Mouse (Mus musculus) forebrain, embryonic 10.5 days (tissue): ENCODE results near the gene Nckap5. TPM values are rescaled to one million over a fixed set of nuclear protein-coding genes. Genes with fewer than 3 reads are reported as not detected.

Experiments used
- DNase-seq: peaks from one replicate; pipeline ENCODE4 v3.0.0-alpha.2; 2017; ENCODE audit warnings: low spot score; ENCODE audit errors: extremely low spot score
- H3K27ac ChIP-seq: fragments of 300-500 bp; sonication (generic); 2 replicates; pipeline ENCODE4 v1.5.1; 2016; ENCODE audit warnings: mild to moderate bottlenecking
- H3K27me3 ChIP-seq: fragments of 300-500 bp; sonication (generic); 2 replicates; pipeline ENCODE4 v1.6.1; 2016; ENCODE audit warnings: mild to moderate bottlenecking; ENCODE audit not compliant: poor library complexity, severe bottlenecking
- H3K36me3 ChIP-seq: fragments of 300-500 bp; sonication (generic); replicated peaks from 2 replicates; pipeline ENCODE4 v1.6.1; 2016; ENCODE audit warnings: mild to moderate bottlenecking, moderate library complexity
- H3K4me1 ChIP-seq: fragments of 300-500 bp; sonication (generic); 2 replicates; pipeline ENCODE4 v1.6.1; 2016
- H3K4me3 ChIP-seq: fragments of 300-500 bp; sonication (generic); 2 replicates; pipeline ENCODE4 v1.5.1; 2016; ENCODE audit warnings: mild to moderate bottlenecking, moderate library complexity
- H3K9me3 ChIP-seq: fragments of 300-500 bp; sonication (generic); 2 replicates; pipeline ENCODE4 v1.6.1; 2016; ENCODE audit warnings: mild to moderate bottlenecking, moderate library complexity
- WGBS: fragments of 180-500 bp; shearing (Covaris S2); methylation state at CpG from one replicate; pipeline ENCODE4 v1.1.7; 2016; 5-methylcytosine and 5-hydroxymethylcytosine counted together
- polyA plus RNA-seq: library from polyadenylated mRNA; unstranded; fragments of >200 nt; fragmentation: Nextera tagmentation; extraction: Ambion mirVana; gene quantifications from 2 replicates; pipeline ENCODE4 v1.2.1, GENCODE M21; 2016

Gene Nckap5
- polyA plus RNA-seq, 1 experiment from 2014 or later, result 7.7 TPM

DNA sequence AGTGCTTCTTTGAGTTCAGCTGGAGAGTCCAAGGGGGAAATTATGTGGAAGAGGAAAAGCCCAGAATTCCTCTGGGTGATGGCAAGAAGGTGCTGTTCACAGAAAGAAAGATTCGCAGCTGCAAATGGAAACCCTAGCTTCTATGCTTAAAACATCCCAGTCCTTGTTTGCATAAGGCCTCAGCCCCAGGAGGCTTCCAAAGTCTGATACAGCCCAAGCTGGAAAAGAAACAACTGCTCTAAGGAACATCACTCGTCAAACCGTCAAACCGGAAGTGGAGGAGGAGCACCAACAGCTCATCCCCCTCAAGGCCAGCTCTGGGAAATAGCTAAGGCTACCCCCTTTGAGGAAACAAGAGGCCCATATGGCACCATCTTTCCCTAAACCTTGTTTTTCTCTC lies 286.1 kb downstream of the Nckap5 start:
- no peak overlapping the region for H3K27ac ChIP-seq
- WGBS, result 73% methylated on average over 4 of the region's 4 CpGs
- no peak for DNase-seq
- H3K4me3 ChIP-seq, result no peak overlapping the region
- no peaks in the 10 kb centered on the region for H3K27me3 ChIP-seq
- no peaks in the 10 kb centered on the region for H3K36me3 ChIP-seq
- no peaks in the 10 kb centered on the region for H3K4me1 ChIP-seq
- H3K9me3 ChIP-seq, result no peaks in the 10 kb centered on the region

- WGBS, result 93% methylated on average over 6 of the region's 6 CpGs
- no peak overlapping the region for H3K4me3 ChIP-seq
- H3K9me3 ChIP-seq, result no peaks in the 10 kb centered on the region
- no peaks in the 10 kb centered on the region for H3K4me1 ChIP-seq
- H3K27me3 ChIP-seq, result no peaks in the 10 kb centered on the region
- no peaks in the 10 kb centered on the region for H3K36me3 ChIP-seq
- DNase-seq, result no peak
- no peak overlapping the region for H3K27ac ChIP-seq
These were observed 293.3 kb downstream of the Nckap5 start for GRCm38 (mm10) chr1:126537223-126537757.

GRCm38 (mm10) chr1:126535527-126535926 lies 295.1 kb downstream of the Nckap5 start:
- H3K4me3 ChIP-seq, result no peak overlapping the region
- no peak for DNase-seq
- WGBS, result 81% methylated on average over 1 of the region's 1 CpGs
- no peaks in the 10 kb centered on the region for H3K27me3 ChIP-seq
- H3K36me3 ChIP-seq, result no peaks in the 10 kb centered on the region
- no peaks in the 10 kb centered on the region for H3K4me1 ChIP-seq
- H3K9me3 ChIP-seq, result no peaks in the 10 kb centered on the region
- H3K27ac ChIP-seq, result no peak overlapping the region

DNA sequence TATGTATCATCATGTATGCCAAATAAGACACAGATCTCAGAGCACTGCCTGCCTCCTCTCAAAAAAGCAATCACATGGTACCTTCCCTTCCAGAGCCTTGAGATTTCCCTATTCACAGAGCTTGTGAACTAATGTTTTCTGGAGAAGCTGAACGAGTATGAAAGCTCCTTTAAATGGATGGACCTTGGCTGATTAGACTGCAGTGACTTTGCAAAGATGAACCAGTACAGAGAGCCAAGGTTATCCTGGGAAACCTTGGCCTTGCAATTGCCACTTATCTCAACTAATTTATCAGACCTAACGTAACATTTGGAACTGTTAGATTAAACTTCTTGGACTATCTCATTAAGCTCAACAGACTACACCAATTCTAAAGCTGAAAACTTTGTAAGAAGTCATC lies 296.6 kb downstream of the Nckap5 start:
- H3K4me1 ChIP-seq, result no peaks in the 10 kb centered on the region
- H3K9me3 ChIP-seq, result no peaks in the 10 kb centered on the region
- no peak overlapping the region for H3K27ac ChIP-seq
- no peaks in the 10 kb centered on the region for H3K27me3 ChIP-seq
- no peak for DNase-seq
- 82% methylated on average over 2 of the region's 2 CpGs for WGBS
- H3K36me3 ChIP-seq, result no peaks in the 10 kb centered on the region
- H3K4me3 ChIP-seq, result no peak overlapping the region

DNA sequence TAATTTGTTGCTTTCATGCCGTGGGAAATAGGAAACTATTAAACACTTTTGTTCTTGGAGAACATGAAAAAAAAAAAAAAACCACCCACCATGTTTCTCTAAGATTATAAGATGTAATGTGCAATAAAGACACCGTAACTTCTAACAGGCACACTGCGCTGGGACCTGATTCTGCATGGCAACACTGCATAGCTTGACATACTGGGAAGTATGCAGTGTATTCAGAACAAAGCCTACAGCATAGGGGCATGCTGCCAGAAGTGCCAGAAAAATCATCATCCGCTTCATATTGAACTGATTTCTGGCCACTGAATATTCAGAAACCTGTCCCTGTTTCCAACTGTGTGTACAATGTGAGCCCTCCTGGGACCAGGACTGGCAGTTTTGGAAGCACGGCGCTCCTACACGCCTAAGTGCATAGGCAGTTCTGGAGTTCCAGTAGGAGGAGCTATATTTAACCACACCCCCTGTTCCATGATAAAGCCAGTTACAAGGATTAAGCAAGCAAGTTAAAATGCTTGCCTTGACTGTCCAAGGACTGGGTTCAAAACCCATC lies 302.5 kb downstream of the Nckap5 start:
- H3K4me1 ChIP-seq, result no peaks in the 10 kb centered on the region
- no peaks in the 10 kb centered on the region for H3K36me3 ChIP-seq
- DNase-seq, result no peak
- H3K27ac ChIP-seq, result no peak overlapping the region
- no peak overlapping the region for H3K4me3 ChIP-seq
- H3K9me3 ChIP-seq, result no peaks in the 10 kb centered on the region
- H3K27me3 ChIP-seq, result no peaks in the 10 kb centered on the region
- 92% methylated on average over 7 of the region's 7 CpGs for WGBS

- Histone ChIP-seq H3K4me1 (peaks cover 7% of the 10 kb centered on the region), H3K36me3 (no peaks in the 10 kb centered on the region), H3K27me3 (no peaks in the 10 kb centered on the region), H3K27ac (no peak overlapping the region), H3K9me3 (no peaks in the 10 kb centered on the region), H3K4me3 (no peak overlapping the region)
- no peak for DNase-seq
- WGBS, result 83% methylated on average over 3 of the region's 3 CpGs
These were observed 312.5 kb downstream of the Nckap5 start for GRCm38 (mm10) chr1:126518067-126518466.

- DNase-seq, result no peak
- WGBS, result 81% methylated on average over 1 of the region's 1 CpGs
- Histone ChIP-seq H3K9me3 (no peaks in the 10 kb centered on the region), H3K36me3 (no peaks in the 10 kb centered on the region), H3K4me3 (no peak overlapping the region), H3K4me1 (peaks cover 7% of the 10 kb centered on the region), H3K27ac (no peak overlapping the region), H3K27me3 (no peaks in the 10 kb centered on the region)
These were observed 313.2 kb downstream of the Nckap5 start for GRCm38 (mm10) chr1:126517427-126517826.

DNA sequence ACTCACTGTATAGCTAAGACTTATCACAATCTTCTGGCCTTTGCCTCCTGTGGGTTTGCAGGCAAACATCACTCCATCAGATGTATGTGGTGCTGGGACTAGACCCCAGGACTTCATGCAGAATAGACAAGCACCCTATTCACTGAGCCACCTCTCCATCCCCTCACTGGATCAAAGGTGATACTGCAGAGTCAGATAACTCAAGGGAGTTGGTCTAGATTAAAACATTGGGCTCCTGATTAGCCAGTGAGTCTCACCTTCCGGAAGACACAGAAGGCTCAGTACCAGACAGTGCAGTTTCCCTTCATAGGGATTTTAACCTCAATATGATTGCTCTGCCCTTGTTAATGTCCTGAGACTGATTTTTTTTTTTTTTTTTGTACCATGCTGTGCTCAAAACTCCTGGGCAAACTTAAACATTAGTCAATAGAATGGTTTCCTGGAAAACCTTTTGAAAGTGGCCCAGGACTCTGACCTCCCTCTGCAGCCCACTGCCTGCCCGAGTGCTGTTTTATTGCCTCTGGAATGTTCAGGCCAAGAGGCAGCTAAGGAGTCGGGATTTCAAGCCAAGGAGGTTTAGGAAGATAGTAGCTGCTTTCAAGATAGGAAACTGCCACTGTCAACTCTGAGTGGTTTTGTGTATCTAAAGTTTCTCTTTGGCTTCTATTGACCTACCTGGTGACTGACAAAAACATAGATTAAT lies 315.4 kb downstream of the Nckap5 start:
- WGBS, result 68% methylated on average over 3 of the region's 3 CpGs
- peaks cover 17% of the 10 kb centered on the region for H3K4me1 ChIP-seq
- DNase-seq, result no peak
- H3K4me3 ChIP-seq, result no peak overlapping the region
- no peaks in the 10 kb centered on the region for H3K9me3 ChIP-seq
- no peaks in the 10 kb centered on the region for H3K36me3 ChIP-seq
- H3K27me3 ChIP-seq, result no peaks in the 10 kb centered on the region
- no peak overlapping the region for H3K27ac ChIP-seq

- no peak for DNase-seq
- no peaks in the 10 kb centered on the region for H3K36me3 ChIP-seq
- no peak overlapping the region for H3K4me3 ChIP-seq
- no peaks in the 10 kb centered on the region for H3K27me3 ChIP-seq
- peaks cover 10% of the 10 kb centered on the region; the same call in 1 of the 2 replicates for H3K4me1 ChIP-seq
- no peak overlapping the region for H3K27ac ChIP-seq
- no peaks in the 10 kb centered on the region for H3K9me3 ChIP-seq
- WGBS, result 60% methylated on average over 5 of the region's 5 CpGs
These were observed 318.7 kb downstream of the Nckap5 start for GRCm38 (mm10) chr1:126511835-126512445.

- no peaks in the 10 kb centered on the region for H3K36me3 ChIP-seq
- no peak overlapping the region for H3K4me3 ChIP-seq
- DNase-seq, result no peak
- no peak overlapping the region for H3K27ac ChIP-seq
- no peaks in the 10 kb centered on the region for H3K4me1 ChIP-seq
- H3K27me3 ChIP-seq, result no peaks in the 10 kb centered on the region
- WGBS, result 84% methylated on average over 4 of the region's 4 CpGs
- no peaks in the 10 kb centered on the region for H3K9me3 ChIP-seq
These were observed 325.9 kb downstream of the Nckap5 start for GRCm38 (mm10) chr1:126504717-126505116.

GRCm38 (mm10) chr1:126502741-126503140 lies 327.9 kb downstream of the Nckap5 start:
- Histone ChIP-seq H3K4me1 (no peaks in the 10 kb centered on the region), H3K27me3 (no peaks in the 10 kb centered on the region), H3K4me3 (no peak overlapping the region), H3K36me3 (no peaks in the 10 kb centered on the region), H3K27ac (no peak overlapping the region), H3K9me3 (no peaks in the 10 kb centered on the region)
- WGBS, result 83% methylated on average over 2 of the region's 2 CpGs
- DNase-seq, result no peak

GRCm38 (mm10) chr1:126496722-126497121 lies 333.9 kb downstream of the Nckap5 start:
- no peaks in the 10 kb centered on the region for H3K36me3 ChIP-seq
- peaks cover 15% of the 10 kb centered on the region for H3K4me1 ChIP-seq
- no peaks in the 10 kb centered on the region for H3K9me3 ChIP-seq
- no peak for DNase-seq
- no peak overlapping the region for H3K4me3 ChIP-seq
- H3K27me3 ChIP-seq, result peaks cover 34% of the 10 kb centered on the region
- no peak overlapping the region for H3K27ac ChIP-seq
- 80% methylated on average over 7 of the region's 7 CpGs for WGBS
